Mouse (Mus musculus) gastrocnemius, adult 2 months (tissue): ENCODE measurements at regions not wholly inside any gene's neighbourhood (a gene's known extent, or its start where the extent isn't known, plus 50 kb on each side); places are given as distances from the start of the nearest gene placed in this dataset.

Experiments used
- DNase-seq: peaks from one replicate; pipeline ENCODE4 v3.0.0; 2022
- H3K27ac ChIP-seq: fragments of 200-600 bp; 2 replicates; pipeline ENCODE4 v1.8.1; 2022; ENCODE audit warnings: mild to moderate bottlenecking
- H3K4me3 ChIP-seq: fragments of 200-600 bp; 2 replicates; pipeline ENCODE4 v1.8.1; 2022; ENCODE audit warnings: mild to moderate bottlenecking, moderate library complexity
- CTCF ChIP-seq: fragments of 200-600 bp; IDR thresholded peaks from 2 replicates; pipeline ENCODE4 v1.8.1; 2022; ENCODE audit warnings: antibody characterized with exemption, mild to moderate bottlenecking, moderate library complexity
- intact Hi-C: fragments of 180-260 bp; cut with DNase I; formaldehyde crosslinking; loops from one replicate; pipeline ENCODE4 v1.15.1; 2025

GRCm38 (mm10) chr15:24972020-24972419 is 441.5 kb downstream of the Basp1 start:
- Histone ChIP-seq H3K4me3 (no peak overlapping the region), H3K27ac (no peak overlapping the region)
- no peak for TF ChIP-seq CTCF
- no peak for DNase-seq
- intact Hi-C loops, result no loop called here

- Histone ChIP-seq H3K27ac (no peak overlapping the region), H3K4me3 (no peak overlapping the region)
- no peak for DNase-seq
- no peak for TF ChIP-seq CTCF
- intact Hi-C loops, result no loop called here
These were observed 444.2 kb downstream of the Basp1 start for GRCm38 (mm10) chr15:24969391-24969812.

- DNase-seq, result no peak
- intact Hi-C loops, result no loop called here
- H3K27ac ChIP-seq, result no peak overlapping the region
- no peak overlapping the region for H3K4me3 ChIP-seq
- no peak for TF ChIP-seq CTCF
These were observed 444.8 kb downstream of the Basp1 start for GRCm38 (mm10) chr15:24968636-24969317.

- intact Hi-C loops, result no loop called here
- H3K4me3 ChIP-seq, result no peak overlapping the region
- no peak for TF ChIP-seq CTCF
- H3K27ac ChIP-seq, result no peak overlapping the region
- no peak for DNase-seq
These were observed 483.8 kb downstream of the Basp1 start for GRCm38 (mm10) chr15:24929742-24930141.

- H3K27ac ChIP-seq, result no peak overlapping the region
- H3K4me3 ChIP-seq, result no peak overlapping the region
- no peak for TF ChIP-seq CTCF
- no peak for DNase-seq
- intact Hi-C loops, result no loop called here
These were observed 501.7 kb downstream of the Basp1 start for GRCm38 (mm10) chr15:24911866-24912265.

GRCm38 (mm10) chr15:24911466-24911865 is 502.1 kb downstream of the Basp1 start:
- intact Hi-C loops, result no loop called here
- no peak for DNase-seq
- Histone ChIP-seq H3K4me3 (no peak overlapping the region), H3K27ac (no peak overlapping the region)
- TF ChIP-seq CTCF, result no peak

- intact Hi-C loops, result no loop called here
- H3K4me3 ChIP-seq, result no peak overlapping the region
- no peak for TF ChIP-seq CTCF
- H3K27ac ChIP-seq, result no peak overlapping the region
- peak; percentile 19 for DNase-seq
These were observed 506.6 kb downstream of the Basp1 start for GRCm38 (mm10) chr15:24906957-24907356.

- intact Hi-C loops, result no loop called here
- TF ChIP-seq CTCF, result no peak
- no peak overlapping the region for H3K4me3 ChIP-seq
- no peak overlapping the region for H3K27ac ChIP-seq
- DNase-seq, result no peak
These were observed 534.7 kb downstream of the Basp1 start for GRCm38 (mm10) chr15:24878846-24879245.

- no peak for DNase-seq
- TF ChIP-seq CTCF, result no peak
- intact Hi-C loops, result no loop called here
- Histone ChIP-seq H3K4me3 (no peak overlapping the region), H3K27ac (no peak overlapping the region)
These were observed 535.6 kb downstream of the Basp1 start for GRCm38 (mm10) chr15:24877711-24878598.

- H3K27ac ChIP-seq, result no peak overlapping the region
- TF ChIP-seq CTCF, result no peak
- H3K4me3 ChIP-seq, result no peak overlapping the region
- DNase-seq, result no peak
- intact Hi-C loops, result no loop called here
These were observed 537.3 kb downstream of the Basp1 start for GRCm38 (mm10) chr15:24876157-24876731.

GRCm38 (mm10) chr15:24840271-24840670 is 573.3 kb downstream of the Basp1 start:
- TF ChIP-seq CTCF, result no peak
- no peak overlapping the region for H3K4me3 ChIP-seq
- no peak overlapping the region for H3K27ac ChIP-seq
- intact Hi-C loops, result no loop called here
- no peak for DNase-seq

- intact Hi-C loops, result no loop called here
- TF ChIP-seq CTCF, result no peak
- H3K4me3 ChIP-seq, result no peak overlapping the region
- no peak for DNase-seq
- no peak overlapping the region for H3K27ac ChIP-seq
These were observed 575.2 kb downstream of the Basp1 start for GRCm38 (mm10) chr15:24838390-24838789.

- intact Hi-C loops, result no loop called here
- no peak overlapping the region for H3K4me3 ChIP-seq
- H3K27ac ChIP-seq, result no peak overlapping the region
- no peak for DNase-seq
- no peak for TF ChIP-seq CTCF
These were observed 585.7 kb downstream of the Basp1 start for GRCm38 (mm10) chr15:24827881-24828280.
